ENCODE assay signal across 9 mouse cellular contexts in genomic region chr2:144724679-144725078, GRCm38 (mm10).
DNase-seq lines count a peak whose midpoint lies in the region; ATAC-seq lines count a peak whose summit lies in the region.
"Had no signal": no experiment of that assay in that cellular context is flagged by ENCODE, and none has a peak within 500 bp of the region (broad histone marks: within the 10 kb centered on the region; RNA-seq: fewer than 3 reads in every experiment).

No protein-coding gene starts in this region.

- no peak overlapping the region for H3K27ac ChIP-seq in kidney, embryonic 16.5 days (ENCODE audit: low read length)
- H3K27ac ChIP-seq: embryonic facial prominence, embryonic 12.5 days had no signal

- no peaks in the 10 kb centered on the region for H3K9me3 ChIP-seq in kidney, embryonic 16.5 days (ENCODE audit: low read length)
- H3K9me3 ChIP-seq: embryonic facial prominence, embryonic 12.5 days had no signal

- no peaks in the 10 kb centered on the region for H3K27me3 ChIP-seq in kidney, embryonic 16.5 days (ENCODE audit: insufficient read depth, low read length)
- H3K27me3 ChIP-seq: embryonic facial prominence, embryonic 12.5 days had no signal

- intact Hi-C loops in left cerebral cortex, postnatal 4 days (cut with DNase I), result no loop called here

- H3K9ac ChIP-seq in kidney, embryonic 16.5 days (replicated peaks; ENCODE audit: low read length), result no peak overlapping the region
- H3K9ac ChIP-seq: embryonic facial prominence, embryonic 12.5 days had no signal

- 95% methylated on average over 1 of the region's 1 CpGs for WGBS in kidney, embryonic 16.5 days

- no peak overlapping the region for H3K4me2 ChIP-seq in kidney, embryonic 16.5 days (replicated peaks; ENCODE audit: low read depth, low read length)
- H3K4me2 ChIP-seq: embryonic facial prominence, embryonic 12.5 days had no signal

- DNase-seq in adrenal gland, postnatal 10 days, result peak; percentile 12
- DNase-seq in adrenal gland, adult 8-10 months, result no peak
- DNase-seq in kidney, adult 11 months, result no peak
- peak; percentile 67 for DNase-seq in adipocyte (ENCODE audit: low spot score)
- peak; percentile 11 for DNase-seq in lung, postnatal 25 days (ENCODE audit: low spot score)
- no peak for DNase-seq in frontal cortex, postnatal 10 days (ENCODE audit: low spot score in 2 of 2)
- no peak for DNase-seq in left cerebral cortex, postnatal 4 days

- H3K4me1 ChIP-seq in kidney, embryonic 16.5 days (ENCODE audit: insufficient read depth, low read length), result no peaks in the 10 kb centered on the region
- H3K4me1 ChIP-seq: embryonic facial prominence, embryonic 12.5 days had no signal

- H3K36me3 ChIP-seq in kidney, embryonic 16.5 days (ENCODE audit: insufficient read depth, low read length), result no peaks in the 10 kb centered on the region
- H3K36me3 ChIP-seq: embryonic facial prominence, embryonic 12.5 days had no signal

- peak; percentile 70; the same call in 1 of the 2 replicates for ATAC-seq in kidney, embryonic 16.5 days (ENCODE audit: low FRiP score, low TSS enrichment)

- H3K4me3 ChIP-seq in kidney, embryonic 16.5 days (ENCODE audit: low read length), result no peak overlapping the region
- H3K4me3 ChIP-seq: embryonic facial prominence, embryonic 12.5 days had no signal

Comparison
In these comparisons a context has a peak if more than half of its experiments do, and no peak if none do; other contexts are left out.
1. DNase-seq: peak in adrenal gland, postnatal 10 days (single experiment), adipocyte (single experiment) and lung, postnatal 25 days (single experiment); none in adrenal gland, adult 8-10 months (single experiment), kidney, adult 11 months (single experiment), frontal cortex, postnatal 10 days (0 of 2) and left cerebral cortex, postnatal 4 days (single experiment).